Mouse (Mus musculus): ENCODE measurements at regions not wholly inside any gene's neighbourhood (a gene's known extent, or its start where the extent isn't known, plus 50 kb on each side); places are given as distances from the start of the nearest gene placed in this dataset.

DNA sequence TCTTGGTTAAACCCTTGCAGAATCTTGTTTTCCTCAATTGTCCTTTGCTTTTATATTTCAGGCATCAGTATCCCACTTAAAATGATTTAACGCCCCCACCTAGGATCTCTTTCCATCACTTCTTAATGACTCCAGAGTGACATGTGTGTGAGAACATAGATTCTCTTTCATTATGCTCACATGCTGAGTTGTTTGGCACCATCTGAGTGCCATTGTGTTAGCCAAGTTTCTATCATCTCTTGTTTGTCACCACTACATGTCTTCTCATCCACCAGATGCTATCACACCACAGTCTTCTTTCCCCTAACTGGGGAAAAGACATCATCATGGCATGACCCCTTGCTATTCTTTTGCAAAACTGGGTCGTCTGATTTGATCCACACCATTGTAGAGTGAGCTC is 283.4 kb upstream of the Sema6d start:
- Histone ChIP-seq H3K27ac (ENCODE audit: low read depth, low read length) (no peak overlapping the region), H3K4me2 (ENCODE audit: low read length) (no peak overlapping the region), H3K27me3 (replicated peaks; ENCODE audit: control insufficient read depth, insufficient read depth, low read length) (no peaks in the 10 kb centered on the region), H3K36me3 (ENCODE audit: control insufficient read depth, insufficient read depth, low read length) (no peaks in the 10 kb centered on the region), H3K9me3 (ENCODE audit: control insufficient read depth, low read length) (no peaks in the 10 kb centered on the region), H3K4me3 (ENCODE audit: low read length) (no peak overlapping the region), H3K9ac (ENCODE audit: low read depth, low read length) (no peak overlapping the region), H3K4me1 (ENCODE audit: control insufficient read depth, insufficient read depth, low read depth, low read length) (no peaks in the 10 kb centered on the region)
- no peak for ATAC-seq
- 64% methylated on average over 2 of the region's 2 CpGs for WGBS

DNA sequence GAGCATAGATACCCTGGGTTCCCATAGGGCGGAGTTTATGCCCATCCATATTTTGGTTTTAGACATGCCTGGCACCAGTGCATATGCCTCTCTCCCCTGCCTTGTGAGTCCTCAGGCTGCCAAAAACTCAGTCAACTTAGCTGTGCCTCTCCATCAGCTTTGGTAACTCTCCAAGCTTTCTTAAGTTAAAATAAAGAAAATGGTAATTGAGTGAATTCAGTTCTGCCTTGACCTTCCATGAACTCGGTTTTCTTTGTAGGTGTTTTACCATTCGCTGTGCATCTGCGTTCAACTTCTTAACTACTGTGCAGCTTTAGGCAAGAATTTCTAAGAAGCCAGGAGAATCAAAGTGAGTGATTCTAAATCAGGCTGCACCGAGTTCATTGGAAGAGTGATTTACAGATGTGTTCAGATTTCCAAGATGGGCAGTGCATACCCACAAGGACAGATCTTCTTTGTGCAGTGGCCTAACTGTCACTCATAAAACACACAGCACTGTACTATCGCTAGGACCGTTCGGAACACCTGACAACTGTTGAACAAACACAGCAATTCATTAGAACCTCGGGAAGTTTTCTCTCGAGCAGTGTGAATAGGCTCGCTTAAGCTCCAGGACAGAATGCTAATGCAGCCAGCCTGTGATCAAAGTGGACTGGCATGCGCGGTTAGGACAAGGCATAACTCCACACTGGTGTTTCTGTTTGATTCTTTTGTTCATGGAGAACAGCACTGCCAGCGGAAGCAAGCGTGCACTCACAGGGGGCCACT is 276.4 kb upstream of the Sema6d start:
- no peak overlapping the region for H3K4me3 ChIP-seq (ENCODE audit: low read length)
- WGBS, result 26% methylated on average over 15 of the region's 15 CpGs
- no peaks in the 10 kb centered on the region for H3K27me3 ChIP-seq (replicated peaks; ENCODE audit: control insufficient read depth, insufficient read depth, low read length)
- peak overlapping the region; percentile 70 for H3K27ac ChIP-seq (ENCODE audit: low read depth, low read length)
- peak; percentile 96 for ATAC-seq
- peak overlapping the region; percentile 27 for H3K4me2 ChIP-seq (ENCODE audit: low read length)
- H3K9me3 ChIP-seq (ENCODE audit: control insufficient read depth, low read length), result no peaks in the 10 kb centered on the region
- no peak overlapping the region for H3K9ac ChIP-seq (ENCODE audit: low read depth, low read length)
- H3K36me3 ChIP-seq (ENCODE audit: control insufficient read depth, insufficient read depth, low read length), result no peaks in the 10 kb centered on the region
- peaks cover 8% of the 10 kb centered on the region for H3K4me1 ChIP-seq (ENCODE audit: control insufficient read depth, insufficient read depth, low read depth, low read length)

DNA sequence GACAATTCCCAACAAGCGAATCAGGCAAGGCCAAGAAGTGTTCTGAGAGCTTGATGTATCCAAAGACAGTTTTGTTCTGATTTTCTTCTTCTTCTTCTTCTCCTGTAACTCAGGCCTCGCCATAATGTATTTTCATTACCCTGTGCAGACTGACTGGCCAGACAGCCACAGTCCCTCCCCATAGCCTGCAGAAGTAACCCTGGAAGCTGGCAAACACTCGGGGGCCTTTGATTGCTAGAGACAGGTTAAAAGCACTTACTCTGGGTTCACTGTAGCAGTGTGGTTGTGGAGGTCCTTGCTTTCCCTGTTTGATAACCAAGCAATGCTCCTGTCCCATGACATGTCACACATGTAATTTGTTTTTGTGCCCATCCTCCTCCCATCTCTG is 275.8 kb upstream of the Sema6d start:
- no peak overlapping the region for H3K4me3 ChIP-seq (ENCODE audit: low read length)
- ATAC-seq, result peak; percentile 76
- H3K4me1 ChIP-seq (ENCODE audit: control insufficient read depth, insufficient read depth, low read depth, low read length), result peaks cover 8% of the 10 kb centered on the region
- no peaks in the 10 kb centered on the region for H3K27me3 ChIP-seq (replicated peaks; ENCODE audit: control insufficient read depth, insufficient read depth, low read length)
- peak overlapping the region; percentile 70 for H3K27ac ChIP-seq (ENCODE audit: low read depth, low read length)
- peak overlapping the region; percentile 27 for H3K4me2 ChIP-seq (ENCODE audit: low read length)
- WGBS, result 27% methylated on average over 3 of the region's 3 CpGs
- H3K9ac ChIP-seq (ENCODE audit: low read depth, low read length), result no peak overlapping the region; the same call in 1 of the 2 replicates
- no peaks in the 10 kb centered on the region for H3K9me3 ChIP-seq (ENCODE audit: control insufficient read depth, low read length)
- no peaks in the 10 kb centered on the region for H3K36me3 ChIP-seq (ENCODE audit: control insufficient read depth, insufficient read depth, low read length)

DNA sequence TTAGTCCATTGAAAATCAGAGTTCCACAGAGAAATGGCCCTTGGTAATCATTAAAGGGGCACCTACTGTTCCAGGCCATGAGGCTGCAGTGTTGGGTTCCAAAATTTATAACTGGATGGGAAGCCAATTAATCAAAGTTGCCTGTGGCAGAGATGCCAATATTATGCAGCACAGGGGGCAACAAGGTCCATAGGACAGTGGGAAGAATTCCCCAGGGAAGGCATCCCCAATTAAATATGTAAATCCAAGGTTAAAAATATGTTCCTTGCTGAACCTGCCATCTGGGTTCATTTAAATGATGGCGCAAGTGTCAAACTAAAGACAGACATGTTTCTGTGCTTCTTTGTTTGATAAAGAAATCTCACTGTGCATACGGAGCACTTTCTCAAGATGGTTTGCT is 273.1 kb upstream of the Sema6d start:
- Histone ChIP-seq H3K9me3 (ENCODE audit: control insufficient read depth, low read length) (no peaks in the 10 kb centered on the region), H3K4me2 (ENCODE audit: low read length) (no peak overlapping the region), H3K4me3 (ENCODE audit: low read length) (no peak overlapping the region), H3K27ac (ENCODE audit: low read depth, low read length) (no peak overlapping the region), H3K36me3 (ENCODE audit: control insufficient read depth, insufficient read depth, low read length) (no peaks in the 10 kb centered on the region), H3K27me3 (replicated peaks; ENCODE audit: control insufficient read depth, insufficient read depth, low read length) (no peaks in the 10 kb centered on the region), H3K4me1 (ENCODE audit: control insufficient read depth, insufficient read depth, low read depth, low read length) (peaks cover 8% of the 10 kb centered on the region), H3K9ac (ENCODE audit: low read depth, low read length) (no peak overlapping the region)
- 43% methylated on average over 2 of the region's 2 CpGs for WGBS
- no peak for ATAC-seq

DNA sequence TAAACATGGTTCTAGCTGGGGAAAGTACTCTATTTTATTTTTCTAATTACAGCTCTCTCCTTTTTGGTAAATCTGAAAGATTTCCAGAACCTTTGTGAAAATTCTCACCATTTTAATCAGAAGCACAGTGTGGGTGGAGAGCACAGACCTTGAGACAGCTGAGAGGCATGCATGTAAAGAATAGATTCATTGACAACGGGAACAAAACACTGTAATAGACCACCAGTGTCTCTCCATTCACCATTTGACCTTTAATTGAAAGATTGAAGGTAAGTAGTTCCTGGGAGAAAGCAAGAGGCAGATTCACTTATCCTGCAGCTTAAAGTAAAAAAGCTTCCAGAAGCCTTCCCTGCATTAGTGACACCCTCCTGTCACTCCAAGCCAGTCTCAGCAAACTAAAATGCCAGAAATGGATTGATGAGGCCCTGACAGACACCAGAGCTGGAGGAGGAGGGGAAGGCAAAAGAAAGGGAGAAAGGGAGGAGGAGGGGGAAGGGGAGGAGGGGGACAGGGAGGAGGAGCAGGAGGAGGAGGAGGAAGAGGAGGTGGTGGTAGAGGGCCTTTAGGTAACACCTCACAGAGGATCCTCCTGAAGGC is 256.1 kb upstream of the Sema6d start:
- no peak for ATAC-seq
- Histone ChIP-seq H3K27ac (ENCODE audit: low read depth, low read length) (no peak overlapping the region), H3K4me1 (ENCODE audit: control insufficient read depth, insufficient read depth, low read depth, low read length) (no peaks in the 10 kb centered on the region), H3K9ac (ENCODE audit: low read depth, low read length) (no peak overlapping the region), H3K4me2 (ENCODE audit: low read length) (no peak overlapping the region), H3K4me3 (ENCODE audit: low read length) (no peak overlapping the region), H3K9me3 (ENCODE audit: control insufficient read depth, low read length) (no peaks in the 10 kb centered on the region), H3K36me3 (ENCODE audit: control insufficient read depth, insufficient read depth, low read length) (no peaks in the 10 kb centered on the region), H3K27me3 (replicated peaks; ENCODE audit: control insufficient read depth, insufficient read depth, low read length) (no peaks in the 10 kb centered on the region)
- WGBS, result 42% methylated on average over 1 of the region's 1 CpGs
